Mouse (Mus musculus): ENCODE data around the gene 6030468B19Rik. TPM values are rescaled to one million over a fixed set of nuclear protein-coding genes. Genes with fewer than 3 reads are reported as not detected.

6030468B19Rik gene
- polyA plus RNA-seq, 1 experiment from 2014 or later, result 3.2 TPM

GRCm38 (mm10) chr11:117844997-117845396 is 47.5 kb downstream of the 6030468B19Rik start:
- H3K27ac ChIP-seq, result no peak overlapping the region
- no peaks in the 10 kb centered on the region for H3K9me3 ChIP-seq
- DNase-seq (ENCODE audit: extremely low spot score, low spot score), result no peak
- whole genome bisulfite sequencing, result 84% methylated on average over 2 of the region's 2 CpGs
- no peaks in the 10 kb centered on the region for H3K36me3 ChIP-seq (replicated peaks)
- no peaks in the 10 kb centered on the region for H3K27me3 ChIP-seq (ENCODE audit: poor library complexity, severe bottlenecking)
- H3K4me1 ChIP-seq, result peaks cover 24% of the 10 kb centered on the region
- H3K4me3 ChIP-seq, result no peak overlapping the region

GRCm38 (mm10) chr11:117845651-117846050 is 48.2 kb downstream of the 6030468B19Rik start:
- Histone ChIP-seq H3K27me3 (ENCODE audit: poor library complexity, severe bottlenecking) (no peaks in the 10 kb centered on the region), H3K4me1 (peaks cover 31% of the 10 kb centered on the region), H3K36me3 (replicated peaks) (peaks cover 4% of the 10 kb centered on the region), H3K9me3 (no peaks in the 10 kb centered on the region), H3K4me3 (no peak overlapping the region), H3K27ac (no peak overlapping the region)
- DNase-seq (ENCODE audit: extremely low spot score, low spot score), result no peak
- WGBS, result 83% methylated on average over 2 of the region's 2 CpGs

GRCm38 (mm10) chr11:117846640-117847039 is 49.2 kb downstream of the 6030468B19Rik start:
- 58% methylated on average over 5 of the region's 5 CpGs for WGBS
- Histone ChIP-seq H3K27ac (no peak overlapping the region), H3K9me3 (no peaks in the 10 kb centered on the region), H3K4me3 (no peak overlapping the region), H3K27me3 (ENCODE audit: poor library complexity, severe bottlenecking) (no peaks in the 10 kb centered on the region), H3K4me1 (peaks cover 37% of the 10 kb centered on the region), H3K36me3 (replicated peaks) (peaks cover 14% of the 10 kb centered on the region)
- DNase-seq (ENCODE audit: extremely low spot score, low spot score), result no peak

GRCm38 (mm10) chr11:117847593-117848215 is 50.2 kb downstream of the 6030468B19Rik start:
- Histone ChIP-seq H3K4me3 (peak overlapping the region; percentile 76), H3K27ac (peak overlapping the region; percentile 95), H3K9me3 (no peaks in the 10 kb centered on the region), H3K36me3 (replicated peaks) (peaks cover 25% of the 10 kb centered on the region), H3K27me3 (ENCODE audit: poor library complexity, severe bottlenecking) (no peaks in the 10 kb centered on the region), H3K4me1 (peaks cover 37% of the 10 kb centered on the region)
- DNase-seq (ENCODE audit: extremely low spot score, low spot score), result no peak
- 86% methylated on average over 7 of the region's 7 CpGs for WGBS

GRCm38 (mm10) chr11:117848271-117848984 is 51.0 kb downstream of the 6030468B19Rik start:
- no peak for DNase-seq (ENCODE audit: extremely low spot score, low spot score)
- peaks cover 37% of the 10 kb centered on the region for H3K4me1 ChIP-seq
- H3K9me3 ChIP-seq, result no peaks in the 10 kb centered on the region
- no peaks in the 10 kb centered on the region for H3K27me3 ChIP-seq (ENCODE audit: poor library complexity, severe bottlenecking)
- H3K4me3 ChIP-seq, result peak overlapping the region; percentile 76
- peak overlapping the region; percentile 95 for H3K27ac ChIP-seq
- WGBS, result 12% methylated on average over 19 of the region's 19 CpGs
- peaks cover 32% of the 10 kb centered on the region for H3K36me3 ChIP-seq (replicated peaks)

GRCm38 (mm10) chr11:117848985-117849671 is 51.7 kb downstream of the 6030468B19Rik start, which contains the start of gene Birc5:
Gene Birc5, plus strand, starts transcription at chr11:117849251.
- under 1% methylated on average over 51 of the region's 51 CpGs for WGBS
- DNase-seq (ENCODE audit: extremely low spot score, low spot score), result peak; percentile 93
- Histone ChIP-seq H3K27ac (peak within 1 kb of the TSS; percentile 95), H3K4me3 (peak within 1 kb of the TSS; percentile 76), H3K36me3 (replicated peaks) (peaks cover 39% of the 10 kb centered on the region), H3K4me1 (peaks cover 37% of the 10 kb centered on the region), H3K27me3 (ENCODE audit: poor library complexity, severe bottlenecking) (no peaks in the 10 kb centered on the region), H3K9me3 (no peaks in the 10 kb centered on the region)

GRCm38 (mm10) chr11:117852875-117853274 is 55.4 kb downstream of the 6030468B19Rik start:
- WGBS, result 95% methylated on average over 3 of the region's 3 CpGs
- Histone ChIP-seq H3K27me3 (ENCODE audit: poor library complexity, severe bottlenecking) (no peaks in the 10 kb centered on the region), H3K9me3 (peaks cover 6% of the 10 kb centered on the region; the same call in 1 of the 2 replicates), H3K4me3 (no peak overlapping the region), H3K36me3 (replicated peaks) (peaks cover 75% of the 10 kb centered on the region), H3K4me1 (peaks cover 30% of the 10 kb centered on the region), H3K27ac (no peak overlapping the region)
- no peak for DNase-seq (ENCODE audit: extremely low spot score, low spot score)

GRCm38 (mm10) chr11:117854241-117854640 is 56.8 kb downstream of the 6030468B19Rik start:
- peaks cover 6% of the 10 kb centered on the region; the same call in 1 of the 2 replicates for H3K9me3 ChIP-seq
- peaks cover 30% of the 10 kb centered on the region for H3K4me1 ChIP-seq
- 90% methylated on average over 9 of the region's 9 CpGs for WGBS
- H3K27me3 ChIP-seq (ENCODE audit: poor library complexity, severe bottlenecking), result peaks cover 11% of the 10 kb centered on the region
- no peak overlapping the region for H3K27ac ChIP-seq
- peaks cover 87% of the 10 kb centered on the region for H3K36me3 ChIP-seq (replicated peaks)
- DNase-seq (ENCODE audit: extremely low spot score, low spot score), result no peak
- no peak overlapping the region for H3K4me3 ChIP-seq

GRCm38 (mm10) chr11:117855360-117855759 is 57.9 kb downstream of the 6030468B19Rik start:
- peaks cover 23% of the 10 kb centered on the region for H3K27me3 ChIP-seq (ENCODE audit: poor library complexity, severe bottlenecking)
- H3K4me3 ChIP-seq, result no peak overlapping the region
- WGBS, result 96% methylated on average over 5 of the region's 5 CpGs
- peaks cover 86% of the 10 kb centered on the region for H3K36me3 ChIP-seq (replicated peaks)
- H3K4me1 ChIP-seq, result peaks cover 30% of the 10 kb centered on the region
- H3K9me3 ChIP-seq, result peaks cover 6% of the 10 kb centered on the region; the same call in 1 of the 2 replicates
- no peak overlapping the region for H3K27ac ChIP-seq
- DNase-seq (ENCODE audit: extremely low spot score, low spot score), result no peak

- Histone ChIP-seq H3K9me3 (peaks cover 6% of the 10 kb centered on the region; the same call in 1 of the 2 replicates), H3K27ac (no peak overlapping the region), H3K27me3 (ENCODE audit: poor library complexity, severe bottlenecking) (peaks cover 29% of the 10 kb centered on the region), H3K4me3 (no peak overlapping the region), H3K36me3 (replicated peaks) (peaks cover 79% of the 10 kb centered on the region), H3K4me1 (peaks cover 30% of the 10 kb centered on the region)
- no peak for DNase-seq (ENCODE audit: extremely low spot score, low spot score)
- 79% methylated on average over 1 of the region's 1 CpGs for WGBS
Observed at GRCm38 (mm10) chr11:117855975-117856374, 58.5 kb downstream of the 6030468B19Rik start.
